Mouse (Mus musculus) C2C12 (cell line): ENCODE measurements at regions not wholly inside any gene's neighbourhood (a gene's known extent, or its start where the extent isn't known, plus 50 kb on each side); places are given as distances from the start of the nearest gene placed in this dataset.

ENCODE experiments used
- H3K27me3 ChIP-seq: one replicate; pipeline ENCODE4 v1.6.1; 2011; ENCODE audit not compliant: control insufficient read depth, insufficient read depth, insufficient read length
- H3K36me3 ChIP-seq: one replicate; pipeline ENCODE4 v1.6.1; 2011; ENCODE audit not compliant: control insufficient read depth, insufficient read depth
- H3K4me3 ChIP-seq: one replicate; pipeline ENCODE4 v1.5.1; 2011; ENCODE audit warnings: mild to moderate bottlenecking, control low read depth; ENCODE audit not compliant: poor library complexity, insufficient read depth, severe bottlenecking
- H3K79me2 ChIP-seq: one replicate; pipeline ENCODE4 v1.6.1; 2011; ENCODE audit not compliant: control insufficient read depth, insufficient read depth
- H3K79me3 ChIP-seq: one replicate; pipeline ENCODE4 v1.6.1; 2011; ENCODE audit warnings: low read depth, control low read depth
- H3ac ChIP-seq: one replicate; pipeline ENCODE3; 2011; ENCODE audit warnings: low read depth; ENCODE audit not compliant: control insufficient read depth, insufficient read length
- CEBPB ChIP-seq: IDR thresholded peaks from one replicate; pipeline ENCODE4 v1.6.1; 2011; ENCODE audit warnings: low read depth, mild to moderate bottlenecking, control low read depth, moderate library complexity
- CTCF ChIP-seq: IDR thresholded peaks from one replicate; pipeline ENCODE4 v1.5.1; 2011; ENCODE audit not compliant: control insufficient read depth, insufficient read depth, insufficient read length
- FOSL1 ChIP-seq: IDR thresholded peaks from one replicate; pipeline ENCODE4 v1.8.0; 2011; ENCODE audit warnings: mild to moderate bottlenecking, low read length; ENCODE audit not compliant: poor library complexity, insufficient read depth, severe bottlenecking
- MAX ChIP-seq: IDR thresholded peaks from one replicate; pipeline ENCODE4 v1.6.1; 2011; ENCODE audit warnings: mild to moderate bottlenecking, control low read depth
- MYOD1 ChIP-seq: IDR thresholded peaks from one replicate; pipeline ENCODE4 v1.6.1; 2011; ENCODE audit warnings: low read depth; ENCODE audit not compliant: control insufficient read depth, insufficient read length
- MYOG ChIP-seq: IDR thresholded peaks from one replicate; pipeline ENCODE4 v1.6.1; 2011; ENCODE audit not compliant: control insufficient read depth, insufficient read length; ENCODE audit errors: extremely low read depth
- USF1 ChIP-seq: IDR thresholded peaks from one replicate; pipeline ENCODE4 v1.6.1; 2011; ENCODE audit warnings: low read depth, mild to moderate bottlenecking, control low read depth, moderate library complexity

DNA sequence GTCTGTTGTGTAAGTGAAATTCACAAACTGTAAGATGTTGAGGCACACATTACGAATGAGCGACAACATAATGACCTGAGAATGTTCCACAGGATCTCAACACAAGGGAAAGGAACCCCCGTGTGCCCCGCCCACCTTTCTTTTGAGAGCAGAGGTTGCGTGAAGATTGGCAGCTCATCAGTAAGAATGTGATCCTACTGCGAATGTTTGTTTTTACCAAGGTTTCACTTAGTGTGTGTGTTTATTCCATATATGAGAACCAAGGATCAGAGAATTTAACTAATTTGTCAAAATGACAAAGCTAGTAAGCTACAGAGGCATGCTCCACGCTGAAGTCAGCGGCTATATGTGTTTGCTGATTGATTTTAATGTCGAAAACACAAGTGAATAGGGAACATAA is 321.5 kb upstream of the Zeb2 start:
- Histone ChIP-seq H3K79me3 (no peaks in the 10 kb centered on the region), H3K36me3 (no peaks in the 10 kb centered on the region), H3ac (no peak overlapping the region), H3K27me3 (no peaks in the 10 kb centered on the region), H3K4me3 (no peak overlapping the region), H3K79me2 (no peaks in the 10 kb centered on the region)
- TF ChIP-seq USF1 (no peak), MYOG (no peak), CEBPB (no peak), MAX (no peak), CTCF (no peak), FOSL1 (no peak), MYOD1 (no peak)

- Histone ChIP-seq H3K79me2 (no peaks in the 10 kb centered on the region), H3K79me3 (no peaks in the 10 kb centered on the region)
- TF ChIP-seq FOSL1 (no peak), CTCF (no peak)
Observed at GRCm38 (mm10) chr2:45435261-45435980, 318.2 kb upstream of the Zeb2 start.

GRCm38 (mm10) chr2:45434789-45435188 is 317.6 kb upstream of the Zeb2 start:
- no peaks in the 10 kb centered on the region for H3K79me2 ChIP-seq
- no peaks in the 10 kb centered on the region for H3K79me3 ChIP-seq
- TF ChIP-seq FOSL1 (no peak), MAX (no peak), MYOG (no peak), CTCF (no peak), CEBPB (no peak), MYOD1 (no peak), USF1 (no peak)
- H3K27me3 ChIP-seq, result no peaks in the 10 kb centered on the region
- H3K4me3 ChIP-seq, result no peak overlapping the region
- H3K36me3 ChIP-seq, result no peaks in the 10 kb centered on the region
- no peak overlapping the region for H3ac ChIP-seq

More at GRCm38 (mm10) chr2:45435261-45435980, 318.2 kb upstream of the Zeb2 start:
- H3K4me3 ChIP-seq, result no peak overlapping the region
- no peak overlapping the region for H3ac ChIP-seq
- H3K27me3 ChIP-seq, result no peaks in the 10 kb centered on the region
- H3K36me3 ChIP-seq, result no peaks in the 10 kb centered on the region

- no peaks in the 10 kb centered on the region for H3K79me2 ChIP-seq
- H3K79me3 ChIP-seq, result no peaks in the 10 kb centered on the region
- no peak overlapping the region for H3ac ChIP-seq
- no peaks in the 10 kb centered on the region for H3K27me3 ChIP-seq
- no peaks in the 10 kb centered on the region for H3K36me3 ChIP-seq
- TF ChIP-seq MYOD1 (no peak), MYOG (no peak), CEBPB (no peak), USF1 (no peak), CTCF (no peak), FOSL1 (no peak), MAX (no peak)
- H3K4me3 ChIP-seq, result no peak overlapping the region
Observed at GRCm38 (mm10) chr2:45434169-45434568, 317.0 kb upstream of the Zeb2 start.

- no peak overlapping the region for H3ac ChIP-seq
- TF ChIP-seq CTCF (no peak), CEBPB (no peak), MAX (no peak), USF1 (no peak), MYOG (no peak), MYOD1 (no peak), FOSL1 (no peak)
- no peaks in the 10 kb centered on the region for H3K79me2 ChIP-seq
- H3K36me3 ChIP-seq, result no peaks in the 10 kb centered on the region
- H3K27me3 ChIP-seq, result no peaks in the 10 kb centered on the region
- H3K79me3 ChIP-seq, result no peaks in the 10 kb centered on the region
- no peak overlapping the region for H3K4me3 ChIP-seq
Observed at GRCm38 (mm10) chr2:45431366-45431765, 314.2 kb upstream of the Zeb2 start.

- TF ChIP-seq FOSL1 (no peak), MYOD1 (no peak), MAX (no peak), CTCF (no peak), USF1 (no peak), MYOG (no peak), CEBPB (no peak)
- Histone ChIP-seq H3K36me3 (no peaks in the 10 kb centered on the region), H3ac (no peak overlapping the region), H3K79me2 (no peaks in the 10 kb centered on the region), H3K27me3 (no peaks in the 10 kb centered on the region), H3K4me3 (no peak overlapping the region), H3K79me3 (no peaks in the 10 kb centered on the region)
Observed at GRCm38 (mm10) chr2:45421774-45422173, 304.6 kb upstream of the Zeb2 start.
